In genomic region chr3:90080498-90080863, GRCm38 (mm10) we compare ENCODE assay signal across 8 mouse cellular contexts. TPM values are rescaled to one million over a fixed set of nuclear protein-coding genes. Genes with fewer than 3 reads are reported as not detected.
DNase-seq lines count a peak whose midpoint lies in the region; ATAC-seq and TF ChIP-seq lines count a peak whose summit lies in the region.

No protein-coding gene starts in this region.

- peak overlapping the region; percentile 92 for H3K4me3 ChIP-seq in kidney, embryonic 16.5 days (ENCODE audit: low read length)
- peak overlapping the region; percentile 92 for H3K4me3 ChIP-seq in cortical plate, adult 2 months (ENCODE audit: insufficient read depth, low read length)
- peak overlapping the region; percentile 92 for H3K4me3 ChIP-seq in hindbrain, embryonic 16.5 days (ENCODE audit: low read length)
- peak overlapping the region; percentile 88 for H3K4me3 ChIP-seq in midbrain, postnatal 0 days (ENCODE audit: low read depth, low read length)

- H3K36me3 ChIP-seq in kidney, embryonic 16.5 days (ENCODE audit: insufficient read depth, low read length) = no peaks in the 10 kb centered on the region
- H3K36me3 ChIP-seq in hindbrain, embryonic 16.5 days (ENCODE audit: control insufficient read depth, insufficient read depth, low read length) = no peaks in the 10 kb centered on the region
- H3K36me3 ChIP-seq in midbrain, postnatal 0 days (ENCODE audit: insufficient read depth, low read length) = no peaks in the 10 kb centered on the region

- H3K4me1 ChIP-seq in kidney, embryonic 16.5 days (ENCODE audit: insufficient read depth, low read length) = peaks cover 61% of the 10 kb centered on the region
- peaks cover 18% of the 10 kb centered on the region for H3K4me1 ChIP-seq in cortical plate, adult 2 months (ENCODE audit: control insufficient read depth, insufficient read depth, low read length)
- H3K4me1 ChIP-seq in hindbrain, embryonic 16.5 days (ENCODE audit: control insufficient read depth, insufficient read depth, low read depth, low read length) = peaks cover 43% of the 10 kb centered on the region
- H3K4me1 ChIP-seq in midbrain, postnatal 0 days (ENCODE audit: insufficient read depth, low read length) = peaks cover 18% of the 10 kb centered on the region

- no peak for TF ChIP-seq POLR2A in cortical plate, adult 2 months (IDR thresholded peaks at IDR 0.05; ENCODE audit: extremely low read depth, insufficient read depth, low read length)

- TF ChIP-seq CTCF in cortical plate, adult 2 months (IDR thresholded peaks at IDR 0.05; ENCODE audit: extremely low read depth, insufficient read depth, low read length) = no peak
- TF ChIP-seq CTCF in midbrain, postnatal 0 days (IDR thresholded peaks at IDR 0.05) = no peak

- DNase-seq in kidney, adult 18-20 months = no peak
- DNase-seq in midbrain, postnatal 0 days (ENCODE audit: low spot score) = no peak
- no peak for DNase-seq in Muller cell, postnatal 12 days (ENCODE audit: inconsistent ontology term)
- no peak for DNase-seq in ovary, postnatal 36 days (ENCODE audit: low spot score)

- H3K27ac ChIP-seq in kidney, embryonic 16.5 days (ENCODE audit: low read length) = peak overlapping the region; percentile 99
- peak overlapping the region; percentile 85 for H3K27ac ChIP-seq in cortical plate, adult 2 months (ENCODE audit: insufficient read depth, low read length)
- peak overlapping the region; percentile 88; the same call in 1 of the 2 replicates for H3K27ac ChIP-seq in hindbrain, embryonic 16.5 days (ENCODE audit: low read depth, low read length)
- H3K27ac ChIP-seq in midbrain, postnatal 0 days (ENCODE audit: low read depth, low read length) = peak overlapping the region; percentile 90

- WGBS in kidney, embryonic 16.5 days = under 1% methylated on average over 6 of the region's 6 CpGs
- 2% methylated on average over 6 of the region's 6 CpGs for WGBS in hindbrain, embryonic 16.5 days
- 3% methylated on average over 6 of the region's 6 CpGs for WGBS in midbrain, postnatal 0 days

- no peaks in the 10 kb centered on the region for H3K27me3 ChIP-seq in kidney, embryonic 16.5 days (ENCODE audit: insufficient read depth, low read length)
- H3K27me3 ChIP-seq in hindbrain, embryonic 16.5 days (replicated peaks; ENCODE audit: control insufficient read depth, insufficient read depth, low read length) = no peaks in the 10 kb centered on the region
- H3K27me3 ChIP-seq in midbrain, postnatal 0 days (ENCODE audit: insufficient read depth, low read length) = no peaks in the 10 kb centered on the region

- ATAC-seq in kidney, embryonic 16.5 days (ENCODE audit: low FRiP score, low TSS enrichment) = peak; percentile 0; the same call in 1 of the 2 replicates
- no peak for ATAC-seq in hindbrain, embryonic 16.5 days
- ATAC-seq in midbrain, postnatal 0 days (ENCODE audit: low FRiP score) = no peak
- no peak for ATAC-seq in megakaryocyte progenitor cell, adult 5-6 weeks (replicated peaks; ENCODE audit: poor library complexity)

- no peaks in the 10 kb centered on the region for H3K9me3 ChIP-seq in kidney, embryonic 16.5 days (ENCODE audit: low read length)
- no peaks in the 10 kb centered on the region for H3K9me3 ChIP-seq in hindbrain, embryonic 16.5 days (ENCODE audit: control insufficient read depth, low read length)
- no peaks in the 10 kb centered on the region for H3K9me3 ChIP-seq in midbrain, postnatal 0 days (ENCODE audit: low read length)

- peak overlapping the region; percentile 94 for H3K9ac ChIP-seq in kidney, embryonic 16.5 days (replicated peaks; ENCODE audit: low read length)
- peak overlapping the region; percentile 77 for H3K9ac ChIP-seq in hindbrain, embryonic 16.5 days (ENCODE audit: low read depth, low read length)
- peak overlapping the region; percentile 92 for H3K9ac ChIP-seq in midbrain, postnatal 0 days (replicated peaks; ENCODE audit: low read length, poor library complexity, severe bottlenecking)

- peak overlapping the region; percentile 77 for H3K4me2 ChIP-seq in kidney, embryonic 16.5 days (replicated peaks; ENCODE audit: low read depth, low read length)
- peak overlapping the region; percentile 76 for H3K4me2 ChIP-seq in hindbrain, embryonic 16.5 days (ENCODE audit: low read length)
- peak overlapping the region; percentile 81 for H3K4me2 ChIP-seq in midbrain, postnatal 0 days (ENCODE audit: low read depth, low read length, poor library complexity, severe bottlenecking)

RNA-seq across cellular contexts. Expression of gene Tpm3, which starts 8.0 kb away (rescaled TPM):
- 543 and 583 TPM in 2 replicates for polyA plus RNA-seq in kidney, embryonic 16.5 days (2015; fragmentation: Nextera tagmentation; extraction: Ambion mirVana)
- 177 and 188 TPM in 2 replicates for polyA plus RNA-seq in cortical plate, adult 2 months (2012; rRNA removed)
- polyA plus RNA-seq in hindbrain, embryonic 16.5 days (2015; fragmentation: Nextera tagmentation; extraction: Ambion mirVana) = 343 and 357 TPM in 2 replicates
- total RNA-seq in midbrain, postnatal 0 days (2014; rRNA removed) = 182 and 224 TPM in 2 replicates
- 314 and 331 TPM in 2 replicates for polyA plus RNA-seq in midbrain, postnatal 0 days (2015; fragmentation: Nextera tagmentation; extraction: Ambion mirVana)
- 515 and 516 TPM in 2 replicates for total RNA-seq in megakaryocyte progenitor cell, adult 5-6 weeks (2015)
- 880 and 886 TPM in 2 replicates for total RNA-seq in megakaryocyte progenitor cell, adult 5-6 weeks (2017)

RNA-seq across cellular contexts. Expression of gene Nup210l, which starts 23.5 kb away (rescaled TPM):
- 0.36 and 0.60 TPM in 2 replicates for polyA plus RNA-seq in kidney, embryonic 16.5 days (2015; fragmentation: Nextera tagmentation; extraction: Ambion mirVana)
- polyA plus RNA-seq in cortical plate, adult 2 months (2012; rRNA removed) = 0.38 TPM in 2 replicates
- polyA plus RNA-seq in hindbrain, embryonic 16.5 days (2015; fragmentation: Nextera tagmentation; extraction: Ambion mirVana) = 0.26 and 0.30 TPM in 2 replicates
- 0.24 and 0.55 TPM in 2 replicates for total RNA-seq in midbrain, postnatal 0 days (2014; rRNA removed)
- 0.17 and 0.22 TPM in 2 replicates for polyA plus RNA-seq in midbrain, postnatal 0 days (2015; fragmentation: Nextera tagmentation; extraction: Ambion mirVana)
- 0.90 and 0.99 TPM in 2 replicates for total RNA-seq in megakaryocyte progenitor cell, adult 5-6 weeks (2015)
- 0.47 and 0.71 TPM in 2 replicates for total RNA-seq in megakaryocyte progenitor cell, adult 5-6 weeks (2017)

RNA-seq across cellular contexts. Expression of gene Ubap2l, which starts 28.1 kb away (rescaled TPM):
- 152 and 198 TPM in 2 replicates for polyA plus RNA-seq in kidney, embryonic 16.5 days (2015; fragmentation: Nextera tagmentation; extraction: Ambion mirVana)
- polyA plus RNA-seq in cortical plate, adult 2 months (2012; rRNA removed) = 102 and 105 TPM in 2 replicates
- polyA plus RNA-seq in hindbrain, embryonic 16.5 days (2015; fragmentation: Nextera tagmentation; extraction: Ambion mirVana) = 105 and 122 TPM in 2 replicates
- total RNA-seq in midbrain, postnatal 0 days (2014; rRNA removed) = 108 and 112 TPM in 2 replicates
- polyA plus RNA-seq in midbrain, postnatal 0 days (2015; fragmentation: Nextera tagmentation; extraction: Ambion mirVana) = 93.2 and 133 TPM in 2 replicates
- total RNA-seq in megakaryocyte progenitor cell, adult 5-6 weeks (2015) = 187 and 189 TPM in 2 replicates
- total RNA-seq in megakaryocyte progenitor cell, adult 5-6 weeks (2017) = 94.2 and 145 TPM in 2 replicates

RNA-seq across cellular contexts. Expression of gene 4933434E20Rik, which starts 29.0 kb away (rescaled TPM):
- 184 and 187 TPM in 2 replicates for polyA plus RNA-seq in kidney, embryonic 16.5 days (2015; fragmentation: Nextera tagmentation; extraction: Ambion mirVana)
- polyA plus RNA-seq in cortical plate, adult 2 months (2012; rRNA removed) = 95.7 and 99.0 TPM in 2 replicates
- 207 TPM in 2 replicates for polyA plus RNA-seq in hindbrain, embryonic 16.5 days (2015; fragmentation: Nextera tagmentation; extraction: Ambion mirVana)
- total RNA-seq in midbrain, postnatal 0 days (2014; rRNA removed) = 101 and 111 TPM in 2 replicates
- 230 and 246 TPM in 2 replicates for polyA plus RNA-seq in midbrain, postnatal 0 days (2015; fragmentation: Nextera tagmentation; extraction: Ambion mirVana)
- 54.6 and 65.9 TPM in 2 replicates for total RNA-seq in megakaryocyte progenitor cell, adult 5-6 weeks (2015)
- 36.0 and 42.3 TPM in 2 replicates for total RNA-seq in megakaryocyte progenitor cell, adult 5-6 weeks (2017)
